Mouse (Mus musculus): ENCODE data around the gene Cdk5.

Gene Cdk5

DNA sequence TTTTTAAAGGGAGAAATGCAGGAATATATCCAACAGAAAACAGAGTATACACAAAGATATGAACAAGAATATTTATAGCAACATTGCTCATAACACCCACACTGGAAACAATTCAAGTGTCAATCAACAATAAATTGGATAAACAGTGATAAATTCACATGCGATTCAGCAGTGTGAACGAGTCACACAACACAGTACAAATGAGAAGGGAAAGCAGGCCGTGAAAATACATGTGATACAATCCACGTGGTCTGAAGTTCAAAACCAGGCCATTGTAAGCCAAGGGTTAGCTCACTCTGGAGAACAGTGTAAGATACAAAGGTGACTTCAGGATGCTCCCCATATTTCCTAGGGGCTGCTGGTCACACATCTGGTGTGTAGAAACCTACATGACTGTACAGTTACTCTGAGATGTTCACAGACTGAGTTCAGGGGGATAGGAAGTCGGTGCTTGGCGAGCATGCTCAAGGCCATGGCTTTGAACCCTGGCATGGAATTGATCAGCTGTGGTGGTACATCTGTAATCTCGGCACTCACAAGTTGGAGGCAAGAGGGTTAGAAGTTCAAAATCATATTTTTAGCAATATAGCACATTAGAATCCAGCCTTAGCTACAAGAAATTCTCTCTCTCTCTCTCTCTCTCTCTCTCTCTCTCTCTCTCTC, 48.5 kb downstream of the Cdk5 start:
- no peak for DNase-seq (ENCODE audit: low spot score in 2 of 2)

DNA sequence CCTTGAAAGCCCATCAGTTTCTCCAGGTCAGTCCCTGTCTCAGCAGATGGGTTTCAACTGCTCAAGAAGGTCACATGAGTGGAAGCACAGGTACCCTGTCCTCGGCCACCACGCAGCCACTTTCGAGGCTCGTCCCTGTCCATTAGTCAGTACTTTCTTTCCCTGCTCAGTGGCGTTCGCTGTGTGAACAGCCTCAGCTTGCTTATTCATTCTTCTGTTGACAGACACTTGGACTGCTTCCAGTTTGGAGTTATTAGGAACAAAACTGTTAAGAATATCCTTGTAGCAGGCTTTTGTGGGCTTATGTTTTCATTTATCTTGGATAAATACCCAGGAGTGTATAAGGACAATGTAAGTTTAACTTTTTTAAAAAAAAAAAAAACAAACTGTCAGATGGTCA, 49.1 kb downstream of the Cdk5 start:
- no peak for DNase-seq (ENCODE audit: low spot score in 2 of 2)

DNA sequence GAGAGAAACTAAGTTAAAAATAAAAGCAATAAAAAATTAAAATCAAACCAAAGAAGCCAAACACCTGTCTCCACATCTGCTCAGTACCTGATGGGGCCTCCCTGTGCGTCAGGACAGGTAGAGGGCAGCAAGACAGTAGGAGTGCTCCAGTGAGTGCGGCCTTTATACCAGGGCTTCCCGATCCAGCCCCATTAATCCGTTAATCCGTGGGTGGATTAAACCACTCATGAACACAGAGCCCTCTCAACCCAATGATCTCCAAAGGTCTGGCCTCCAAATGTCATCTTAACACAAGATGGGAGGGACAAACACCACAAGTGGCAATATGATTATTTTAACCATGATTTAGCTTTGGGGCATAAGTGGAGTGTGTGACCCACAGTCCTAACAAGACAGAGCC, 49.5 kb downstream of the Cdk5 start:
- no peak for DNase-seq (ENCODE audit: low spot score in 2 of 2)

DNA sequence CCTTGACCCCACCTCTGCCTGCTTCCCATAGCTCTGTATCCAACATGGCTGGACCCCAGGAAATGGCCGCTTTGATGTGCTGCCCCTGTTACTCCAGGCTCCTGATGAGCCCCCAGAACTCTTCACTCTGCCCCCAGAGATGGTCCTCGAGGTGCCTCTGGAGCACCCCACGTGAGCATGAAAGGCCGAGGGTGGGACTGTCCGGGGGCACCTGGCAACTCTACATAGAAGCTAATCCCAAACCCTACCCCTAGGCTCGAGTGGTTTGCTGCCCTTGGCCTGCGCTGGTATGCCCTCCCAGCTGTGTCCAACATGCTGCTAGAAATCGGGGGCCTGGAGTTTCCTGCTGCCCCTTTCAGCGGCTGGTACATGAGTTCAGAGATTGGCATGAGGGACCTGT, 53.6 kb downstream of the Cdk5 start:
- DNase-seq (ENCODE audit: low spot score in 2 of 2): no peak
